18 mouse cellular contexts compared by ENCODE assay signal in the genomic region with DNA sequence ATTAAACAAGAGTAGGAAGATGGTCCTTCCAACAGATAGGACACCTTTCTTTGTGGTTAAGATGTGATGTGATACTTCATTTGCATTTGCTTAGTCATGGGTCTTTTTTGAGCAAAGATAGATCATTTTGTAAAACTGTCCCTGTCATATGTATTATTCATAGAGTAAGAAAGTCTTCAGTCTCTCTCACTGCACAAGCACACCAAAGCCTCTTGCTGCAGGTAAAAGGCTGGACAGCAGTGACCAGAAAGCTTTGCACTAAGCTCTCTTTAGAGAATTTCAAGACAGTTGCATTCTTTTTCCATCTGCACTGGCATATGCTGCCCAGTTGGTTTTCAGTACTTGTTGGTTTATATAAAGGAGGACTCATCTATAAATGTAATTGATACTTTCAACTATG.
"Had no signal": no experiment of that assay in that cellular context is flagged by ENCODE, and none has a peak within 500 bp of the region (broad histone marks: within the 10 kb centered on the region; RNA-seq: fewer than 3 reads in every experiment).

No protein-coding gene starts in this region.

- ATAC-seq: midbrain, embryonic 13.5 days; midbrain, embryonic 16.5 days had no signal

- H3K27ac ChIP-seq: layer of hippocampus, adult 2 months; limb, embryonic 12.5 days; limb, embryonic 15.5 days; liver, embryonic 13.5 days; midbrain, embryonic 10.5 days; midbrain, embryonic 13.5 days; stomach, postnatal 0 days had no signal

- H3K36me3 ChIP-seq: limb, embryonic 12.5 days; limb, embryonic 15.5 days; liver, embryonic 13.5 days; midbrain, embryonic 10.5 days; midbrain, embryonic 13.5 days had no signal

- DNase-seq: kidney, adult 9 months; kidney, postnatal 14 days; layer of hippocampus, adult 9-11 months; liver, embryonic 13.5 days; lung, adult 2 months; lung, postnatal 14 days; lung, postnatal 4 days; thymus, adult 2 months; thymus, postnatal 14 days; thymus, postnatal 4 days had no signal

- H3K4me3 ChIP-seq: layer of hippocampus, adult 2 months; limb, embryonic 12.5 days; limb, embryonic 15.5 days; liver, embryonic 13.5 days; midbrain, embryonic 10.5 days; midbrain, embryonic 13.5 days; myocyte had no signal

- H3K4me2 ChIP-seq: limb, embryonic 12.5 days; limb, embryonic 15.5 days; liver, embryonic 13.5 days; midbrain, embryonic 13.5 days had no signal

- H3K4me1 ChIP-seq: limb, embryonic 12.5 days; limb, embryonic 15.5 days; liver, embryonic 13.5 days; midbrain, embryonic 10.5 days; midbrain, embryonic 13.5 days had no signal

- H3K27me3 ChIP-seq: limb, embryonic 12.5 days; limb, embryonic 15.5 days; liver, embryonic 13.5 days; midbrain, embryonic 13.5 days had no signal

- H3K9ac ChIP-seq: limb, embryonic 12.5 days; limb, embryonic 15.5 days; liver, embryonic 13.5 days; midbrain, embryonic 13.5 days had no signal

- H3K9me3 ChIP-seq: limb, embryonic 12.5 days; limb, embryonic 15.5 days; liver, embryonic 13.5 days; midbrain, embryonic 10.5 days; midbrain, embryonic 13.5 days had no signal
